Mouse (Mus musculus) erythroblast, embryonic 14.5 days (primary cell): ENCODE measurements around the gene Pde4d.

Experiments used
- GATA1 ChIP-seq: IDR thresholded peaks from 2 replicates; pipeline ENCODE4 v1.6.1; 2012; ENCODE audit warnings: low read length, inconsistent platforms, mixed read lengths
- TAL1 ChIP-seq: IDR thresholded peaks from 3 replicates; pipeline ENCODE4 v1.6.1; 2012; ENCODE audit warnings: low read length, inconsistent platforms, mixed read lengths

DNA sequence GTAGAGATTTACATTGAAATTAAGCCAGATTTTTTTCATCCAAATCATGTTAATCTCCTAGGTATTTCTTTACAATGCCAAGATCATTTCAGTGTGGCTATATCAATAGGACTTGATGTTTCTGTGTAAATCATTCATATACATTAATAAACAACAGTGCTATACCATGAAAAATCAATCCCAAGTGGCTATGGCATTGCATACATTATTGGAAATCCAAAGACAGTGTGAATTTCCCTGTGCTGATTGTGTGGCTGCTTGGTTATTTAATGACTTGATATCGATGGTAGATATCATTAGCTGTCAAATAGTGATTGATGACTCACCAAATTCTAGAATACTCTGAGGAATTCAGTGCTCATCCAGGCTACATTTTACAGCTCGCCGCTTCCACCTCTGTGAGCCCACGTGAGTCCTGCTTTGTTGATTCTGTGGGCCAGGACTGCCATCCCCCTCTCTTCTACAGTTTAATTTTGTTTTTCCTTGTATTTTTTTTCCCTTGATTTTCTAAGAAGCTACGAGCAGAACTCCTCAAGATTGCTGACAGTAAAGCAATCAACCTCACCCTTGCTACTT lies 1085.0 kb downstream of the Pde4d start:
- no peak for TF ChIP-seq GATA1
- TF ChIP-seq TAL1, result no peak
